Mouse (Mus musculus): ENCODE data around the gene Elmo1. TPM values are rescaled to one million over a fixed set of nuclear protein-coding genes. Genes with fewer than 3 reads are reported as not detected.

Gene Elmo1
- polyA plus RNA-seq, 1 experiment from 2014 or later: 45.9 TPM

- Histone ChIP-seq H3K9ac (no peak overlapping the region), H3K27ac (no peak overlapping the region), H3K4me1 (replicated peaks) (peaks cover 6% of the 10 kb centered on the region), H3K27me3 (no peaks in the 10 kb centered on the region), H3K4me3 (no peak overlapping the region), H3K36me3 (no peaks in the 10 kb centered on the region), H3K4me2 (no peak overlapping the region), H3K9me3 (no peaks in the 10 kb centered on the region)
- ATAC-seq (ENCODE audit: low FRiP score): no peak
- 96% methylated on average over 7 of the region's 7 CpGs for WGBS
Observed at GRCm38 (mm10) chr13:20283891-20284290, 193.5 kb downstream of the Elmo1 start.

- no peak overlapping the region for H3K4me3 ChIP-seq
- no peaks in the 10 kb centered on the region for H3K27me3 ChIP-seq
- H3K4me2 ChIP-seq: no peak overlapping the region
- ATAC-seq (ENCODE audit: low FRiP score): no peak
- H3K27ac ChIP-seq: no peak overlapping the region
- 93% methylated on average over 6 of the region's 6 CpGs for WGBS
- no peaks in the 10 kb centered on the region for H3K9me3 ChIP-seq
- no peak overlapping the region for H3K9ac ChIP-seq
- H3K4me1 ChIP-seq (replicated peaks): peaks cover 6% of the 10 kb centered on the region
- no peaks in the 10 kb centered on the region for H3K36me3 ChIP-seq
Observed at GRCm38 (mm10) chr13:20286680-20287079, 196.3 kb downstream of the Elmo1 start.

- ATAC-seq (ENCODE audit: low FRiP score): no peak
- peaks cover 6% of the 10 kb centered on the region for H3K4me1 ChIP-seq (replicated peaks)
- 64% methylated on average over 7 of the region's 7 CpGs for WGBS
- H3K4me2 ChIP-seq: no peak overlapping the region
- no peaks in the 10 kb centered on the region for H3K27me3 ChIP-seq
- no peak overlapping the region; the same call in 1 of the 2 replicates for H3K27ac ChIP-seq
- H3K9me3 ChIP-seq: no peaks in the 10 kb centered on the region
- no peak overlapping the region for H3K4me3 ChIP-seq
- no peaks in the 10 kb centered on the region for H3K36me3 ChIP-seq
- no peak overlapping the region for H3K9ac ChIP-seq
Observed at GRCm38 (mm10) chr13:20288393-20288792, 198.0 kb downstream of the Elmo1 start.

DNA sequence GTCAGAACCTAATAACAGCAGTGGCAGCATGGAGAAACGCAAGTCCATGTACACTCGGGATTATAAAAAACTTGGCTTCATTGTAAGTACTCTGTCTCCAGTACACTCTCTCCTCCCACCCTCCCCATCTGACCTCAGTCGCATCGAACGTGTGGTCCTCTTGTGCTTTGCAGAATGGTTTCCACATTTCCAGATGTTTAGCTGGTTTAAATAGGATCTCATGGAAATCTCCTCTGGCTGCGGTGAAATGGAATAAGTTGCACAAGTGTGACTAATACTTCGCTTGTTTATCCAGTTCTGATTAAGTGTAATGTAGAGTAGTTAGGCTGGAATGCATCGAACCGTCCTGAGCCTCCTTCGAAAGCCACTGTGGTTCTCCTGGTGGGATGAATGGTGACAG, 200.0 kb downstream of the Elmo1 start:
- WGBS: 83% methylated on average over 10 of the region's 10 CpGs
- no peak overlapping the region for H3K27ac ChIP-seq
- H3K36me3 ChIP-seq: no peaks in the 10 kb centered on the region
- H3K9ac ChIP-seq: no peak overlapping the region
- H3K4me1 ChIP-seq (replicated peaks): peaks cover 6% of the 10 kb centered on the region
- H3K9me3 ChIP-seq: no peaks in the 10 kb centered on the region
- ATAC-seq (ENCODE audit: low FRiP score): no peak
- no peaks in the 10 kb centered on the region for H3K27me3 ChIP-seq
- H3K4me2 ChIP-seq: no peak overlapping the region
- no peak overlapping the region for H3K4me3 ChIP-seq

DNA sequence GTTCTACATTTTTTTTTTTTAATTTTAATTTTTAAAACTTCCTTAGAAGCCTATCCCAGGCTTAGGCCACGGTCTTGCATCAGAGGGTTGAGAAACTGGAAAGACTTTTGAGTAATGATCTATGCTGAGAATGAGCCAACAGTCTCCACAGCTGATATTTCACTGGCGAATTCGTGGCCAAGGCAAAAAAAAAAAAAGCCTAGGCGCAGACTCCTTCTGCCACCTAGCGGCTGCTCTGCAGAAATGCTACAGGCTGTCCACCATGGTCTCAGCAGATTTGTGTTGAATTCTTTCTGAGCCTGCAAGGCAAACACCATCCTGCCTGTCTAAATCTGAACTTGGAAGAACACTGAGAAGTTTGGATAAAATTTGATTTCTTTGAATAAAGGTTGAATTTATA, 202.0 kb downstream of the Elmo1 start:
- Histone ChIP-seq H3K9ac (no peak overlapping the region), H3K27me3 (no peaks in the 10 kb centered on the region), H3K4me3 (no peak overlapping the region), H3K4me2 (no peak overlapping the region), H3K36me3 (no peaks in the 10 kb centered on the region), H3K4me1 (replicated peaks) (peaks cover 6% of the 10 kb centered on the region), H3K27ac (no peak overlapping the region), H3K9me3 (no peaks in the 10 kb centered on the region)
- ATAC-seq (ENCODE audit: low FRiP score): peak; percentile 48; the same call in 1 of the 2 replicates
- 4% methylated on average over 5 of the region's 5 CpGs for WGBS

DNA sequence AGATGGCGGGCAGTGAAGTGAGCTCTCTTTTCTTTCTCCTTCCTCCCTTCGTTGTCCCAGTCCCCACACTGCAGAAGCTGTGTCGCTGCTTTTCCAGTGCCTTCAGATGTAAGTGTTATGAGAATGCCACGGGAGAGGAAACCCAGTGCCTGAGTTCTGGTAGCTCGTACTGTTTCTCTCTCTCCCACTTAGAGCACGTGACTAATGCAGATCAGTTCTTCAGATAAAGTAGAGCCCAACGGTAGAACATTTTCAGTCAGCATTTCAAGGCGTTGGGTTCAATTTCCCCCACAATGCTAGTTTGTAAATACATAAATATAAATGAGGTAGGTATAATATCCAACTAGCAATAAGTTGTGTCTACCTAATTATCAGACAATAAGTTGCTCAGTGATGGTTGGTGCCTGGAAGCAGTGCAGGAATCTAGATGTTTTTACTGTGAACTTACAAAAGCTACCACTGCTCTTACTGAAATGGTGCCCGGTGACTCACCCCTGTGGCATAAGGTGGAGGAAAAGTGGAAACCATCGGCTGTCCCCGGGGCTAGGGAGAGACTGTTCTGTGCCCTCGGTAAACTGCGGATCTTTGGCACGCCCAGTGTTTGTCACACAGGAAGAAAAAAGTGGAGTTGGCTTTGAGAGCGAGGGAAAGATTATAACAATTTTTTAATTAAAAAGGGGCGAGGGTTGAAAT, 205.0 kb downstream of the Elmo1 start:
- no peaks in the 10 kb centered on the region for H3K4me1 ChIP-seq (replicated peaks)
- no peak overlapping the region for H3K9ac ChIP-seq
- no peak overlapping the region for H3K4me2 ChIP-seq
- no peaks in the 10 kb centered on the region for H3K36me3 ChIP-seq
- H3K4me3 ChIP-seq: no peak overlapping the region
- no peak overlapping the region for H3K27ac ChIP-seq
- no peaks in the 10 kb centered on the region for H3K9me3 ChIP-seq
- H3K27me3 ChIP-seq: no peaks in the 10 kb centered on the region
- 90% methylated on average over 16 of the region's 16 CpGs for WGBS
- no peak for ATAC-seq (ENCODE audit: low FRiP score)

- H3K9me3 ChIP-seq: no peaks in the 10 kb centered on the region
- H3K27ac ChIP-seq: no peak overlapping the region
- H3K4me3 ChIP-seq: no peak overlapping the region
- no peaks in the 10 kb centered on the region for H3K27me3 ChIP-seq
- no peak overlapping the region for H3K9ac ChIP-seq
- H3K4me2 ChIP-seq: no peak overlapping the region
- H3K36me3 ChIP-seq: no peaks in the 10 kb centered on the region
- ATAC-seq (ENCODE audit: low FRiP score): 0 out of 2 replicates have a peak, but pooled peaks have one; percentile 58
- 12% methylated on average over 3 of the region's 3 CpGs for WGBS
- no peaks in the 10 kb centered on the region for H3K4me1 ChIP-seq (replicated peaks)
Observed at GRCm38 (mm10) chr13:20297841-20298240, 207.4 kb downstream of the Elmo1 start.

GRCm38 (mm10) chr13:20299424-20299823, 209.0 kb downstream of the Elmo1 start:
- ATAC-seq (ENCODE audit: low FRiP score): 0 out of 2 replicates have a peak, but pooled peaks have one; percentile 58
- H3K36me3 ChIP-seq: no peaks in the 10 kb centered on the region
- H3K4me3 ChIP-seq: no peak overlapping the region
- 71% methylated on average over 3 of the region's 3 CpGs for WGBS
- no peak overlapping the region for H3K4me2 ChIP-seq
- no peaks in the 10 kb centered on the region for H3K4me1 ChIP-seq (replicated peaks)
- H3K9ac ChIP-seq: no peak overlapping the region
- H3K9me3 ChIP-seq: no peaks in the 10 kb centered on the region
- H3K27me3 ChIP-seq: no peaks in the 10 kb centered on the region
- no peak overlapping the region for H3K27ac ChIP-seq

DNA sequence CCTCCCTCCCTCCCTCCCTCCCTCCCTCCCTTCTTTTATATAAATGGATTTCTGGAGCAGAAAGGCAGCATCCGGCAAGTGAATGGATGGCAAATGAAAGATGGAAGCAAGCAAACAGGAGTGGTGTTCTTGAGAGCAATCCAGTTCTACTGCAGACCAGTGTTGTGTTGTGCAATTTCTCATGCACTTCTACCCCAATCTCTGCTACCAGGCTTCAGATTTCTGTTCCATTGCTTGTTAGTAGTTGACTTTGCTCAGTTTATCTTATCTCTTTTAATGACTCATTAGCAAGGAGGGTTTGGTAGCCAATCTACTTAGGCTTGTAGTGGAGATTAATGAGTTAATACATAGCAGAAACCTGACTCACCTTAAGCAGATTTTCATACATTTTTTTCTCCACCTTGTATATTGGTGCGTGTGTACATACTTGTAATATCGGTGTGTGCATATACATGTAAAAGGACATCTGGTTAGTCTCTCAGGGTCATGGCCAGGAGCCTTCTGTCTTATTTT, 209.7 kb downstream of the Elmo1 start:
- no peak overlapping the region for H3K4me2 ChIP-seq
- ATAC-seq (ENCODE audit: low FRiP score): no peak
- 89% methylated on average over 3 of the region's 3 CpGs for WGBS
- no peaks in the 10 kb centered on the region for H3K36me3 ChIP-seq
- no peak overlapping the region for H3K4me3 ChIP-seq
- no peaks in the 10 kb centered on the region for H3K4me1 ChIP-seq (replicated peaks)
- H3K9ac ChIP-seq: no peak overlapping the region
- H3K27ac ChIP-seq: no peak overlapping the region
- H3K27me3 ChIP-seq: no peaks in the 10 kb centered on the region
- H3K9me3 ChIP-seq: no peaks in the 10 kb centered on the region

DNA sequence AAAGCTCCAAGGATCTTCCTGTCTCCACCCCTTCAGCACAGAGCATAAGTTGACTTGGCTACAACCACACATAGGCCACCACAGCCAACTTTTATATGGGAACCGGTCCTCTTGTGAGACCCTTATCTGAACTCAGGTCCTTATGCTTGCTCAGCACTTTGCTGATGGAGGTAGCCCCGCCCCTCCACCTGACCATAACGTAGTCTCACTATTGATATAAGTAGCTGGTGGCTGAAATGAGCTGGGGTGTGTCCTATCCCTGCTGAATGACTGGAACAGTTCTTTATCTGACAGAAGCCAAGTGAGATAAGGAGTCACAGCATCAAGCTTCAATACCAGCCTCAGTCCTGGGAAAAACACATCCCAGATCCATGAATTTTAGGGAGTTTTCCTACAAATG, 210.2 kb downstream of the Elmo1 start:
- no peak for ATAC-seq (ENCODE audit: low FRiP score)
- no peaks in the 10 kb centered on the region for H3K27me3 ChIP-seq
- H3K9me3 ChIP-seq: no peaks in the 10 kb centered on the region
- H3K27ac ChIP-seq: no peak overlapping the region
- no peaks in the 10 kb centered on the region for H3K36me3 ChIP-seq
- 79% methylated on average over 3 of the region's 3 CpGs for WGBS
- H3K9ac ChIP-seq: no peak overlapping the region
- no peaks in the 10 kb centered on the region for H3K4me1 ChIP-seq (replicated peaks)
- no peak overlapping the region for H3K4me2 ChIP-seq
- H3K4me3 ChIP-seq: no peak overlapping the region

- H3K4me3 ChIP-seq: no peak overlapping the region
- H3K27me3 ChIP-seq: no peaks in the 10 kb centered on the region
- H3K4me2 ChIP-seq: no peak overlapping the region
- H3K27ac ChIP-seq: no peak overlapping the region
- H3K9ac ChIP-seq: no peak overlapping the region
- no peaks in the 10 kb centered on the region for H3K9me3 ChIP-seq
- H3K4me1 ChIP-seq (replicated peaks): 0 out of 2 replicates have a peak, but pooled peaks cover under 1% of the 10 kb centered on the region
- ATAC-seq (ENCODE audit: low FRiP score): no peak
- WGBS: 94% methylated on average over 7 of the region's 7 CpGs
- no peaks in the 10 kb centered on the region for H3K36me3 ChIP-seq
Observed at GRCm38 (mm10) chr13:20301760-20302159, 211.4 kb downstream of the Elmo1 start.

- 83% methylated on average over 4 of the region's 4 CpGs for WGBS
- Histone ChIP-seq H3K27me3 (no peaks in the 10 kb centered on the region), H3K4me3 (no peak overlapping the region), H3K4me1 (replicated peaks) (0 out of 2 replicates have a peak, but pooled peaks cover 4% of the 10 kb centered on the region), H3K4me2 (no peak overlapping the region), H3K36me3 (no peaks in the 10 kb centered on the region), H3K9me3 (no peaks in the 10 kb centered on the region), H3K27ac (no peak overlapping the region), H3K9ac (no peak overlapping the region)
- ATAC-seq (ENCODE audit: low FRiP score): no peak
Observed at GRCm38 (mm10) chr13:20305621-20306020, 215.2 kb downstream of the Elmo1 start.

Measured in hindbrain, embryonic 13.5 days (tissue).